Mouse (Mus musculus) heart, adult 2 months (tissue): ENCODE measurements around the gene B9d2.

Source experiments
- CTCF ChIP-seq: fragments of 200-600 bp; IDR thresholded peaks from 2 replicates; pipeline ENCODE4 v1.8.1; 2022; ENCODE audit warnings: antibody characterized with exemption, mild to moderate bottlenecking, moderate library complexity
- EP300 ChIP-seq: fragments of 200-500 bp; IDR thresholded peaks from 2 replicates; pipeline ENCODE4 v1.6.1; 2011; ENCODE audit warnings: low read depth, low read length, control low read depth; ENCODE audit not compliant: insufficient read depth
- POLR2A ChIP-seq: fragments of 200-500 bp; IDR thresholded peaks from 2 replicates; pipeline ENCODE4 v1.6.1; 2011; ENCODE audit warnings: mild to moderate bottlenecking, low read depth, low read length, control low read depth; ENCODE audit not compliant: insufficient read depth

GRCm38 (mm10) chr7:25727800-25728199 lies 47.2 kb downstream of the B9d2 start:
- no peak for TF ChIP-seq POLR2A
- TF ChIP-seq CTCF, result no peak
- TF ChIP-seq EP300, result no peak
